Mouse (Mus musculus): ENCODE data around the gene Adgb.

DNA sequence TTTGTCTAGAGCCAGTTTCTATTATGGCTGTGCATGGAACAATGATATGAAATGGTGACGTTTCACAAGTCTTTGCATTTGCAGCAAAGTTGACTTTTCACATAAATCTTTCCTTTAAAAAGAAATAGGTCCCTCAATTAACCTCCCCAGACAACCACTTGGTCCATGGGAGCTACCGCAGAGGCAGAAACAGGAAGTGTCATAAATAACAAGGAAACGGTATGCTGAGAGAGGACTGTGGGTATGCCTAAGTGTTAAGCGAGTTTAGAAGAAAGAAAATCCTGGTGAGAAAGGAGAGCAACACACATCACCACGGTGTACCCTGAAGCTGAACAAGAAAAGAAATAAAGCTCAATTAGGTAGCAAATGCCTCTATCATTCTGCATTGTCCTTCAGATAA, 61.1 kb downstream of the Adgb start:
- TF ChIP-seq CTCF (IDR thresholded peaks at IDR 0.05; ENCODE audit: borderline replicate concordance, insufficient read depth, low read length) = no peak
- TF ChIP-seq POLR2A (IDR thresholded peaks at IDR 0.05; ENCODE audit: low read depth, low read length) = no peak
